Mouse (Mus musculus) heart, postnatal 0 days (tissue): ENCODE measurements around the gene Ranbp6.

Source experiments
- CTCF ChIP-seq: IDR thresholded peaks from 2 replicates; pipeline ENCODE4 v1.5.1; 2016; ENCODE audit warnings: antibody characterized with exemption, control low read depth, low read depth
- EP300 ChIP-seq: IDR thresholded peaks from 2 replicates; pipeline ENCODE4 v1.6.1; 2016; ENCODE audit warnings: antibody characterized with exemption, low read depth

DNA sequence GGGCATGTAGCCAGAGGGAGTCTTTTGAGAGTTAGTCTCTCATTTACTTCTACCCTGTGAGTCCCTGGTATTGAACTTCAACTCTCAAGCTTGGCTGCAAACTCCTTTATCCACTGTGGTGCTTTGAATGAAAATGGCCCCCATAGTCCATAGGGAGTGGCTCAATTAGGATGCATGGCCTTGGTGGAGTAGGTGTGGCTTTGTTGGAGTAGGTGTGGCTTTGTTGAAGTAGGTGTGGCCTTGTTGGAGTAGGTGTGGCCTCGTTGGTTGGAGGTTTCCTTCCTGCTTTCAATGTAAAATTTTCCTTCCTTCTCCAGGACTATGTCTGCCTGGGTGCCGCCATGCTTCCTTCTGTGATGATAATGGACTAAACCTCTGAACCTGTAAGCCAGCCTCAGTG lies 18.1 kb upstream of the Ranbp6 start:
- TF ChIP-seq CTCF (no peak), EP300 (no peak)
